Mouse (Mus musculus) kidney, adult 2 months (tissue): Measurements from ENCODE around the gene Efcab5.

Source experiments
- CTCF ChIP-seq: fragments of 200-500 bp; conservative IDR thresholded peaks from 2 replicates; pipeline ENCODE4 v1.5.1; 2011; ENCODE audit warnings: low read depth, mild to moderate bottlenecking, control low read depth, low read length, moderate library complexity, mixed read lengths; ENCODE audit not compliant: insufficient read depth, insufficient read length
- POLR2A ChIP-seq: fragments of 200-500 bp; IDR thresholded peaks from one replicate; pipeline ENCODE4 v1.6.1; 2011; ENCODE audit warnings: low read depth, low read length, control low read depth

DNA sequence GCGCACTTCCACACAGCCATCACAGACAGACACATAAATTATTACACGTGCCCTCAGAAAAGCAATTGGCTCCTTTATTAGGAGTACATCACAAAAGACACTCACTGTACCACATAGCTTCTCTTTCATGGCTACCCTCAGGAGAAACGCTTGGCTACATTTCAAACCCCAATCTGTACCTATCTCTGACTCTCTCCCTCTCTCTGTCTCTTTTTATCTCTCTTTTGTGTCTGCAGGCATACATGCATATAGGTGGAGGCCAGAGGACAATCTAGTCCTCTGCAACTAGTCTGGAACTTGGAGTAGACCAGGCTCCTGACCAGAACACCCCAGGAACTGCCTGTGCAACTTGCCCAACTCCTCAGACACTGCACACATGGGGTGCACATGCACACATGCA lies 41.0 kb downstream of the Efcab5 start:
- TF ChIP-seq CTCF (no peak), POLR2A (no peak)
